Mouse (Mus musculus) testis, adult 2 months (tissue): ENCODE data around the gene Ccdc187.

Experiments used
- CTCF ChIP-seq: fragments of 200-500 bp; IDR thresholded peaks from 2 replicates; pipeline ENCODE4 v1.5.1; 2012; ENCODE audit warnings: low read depth, mild to moderate bottlenecking, inconsistent platforms, low read length, moderate library complexity; ENCODE audit not compliant: control insufficient read depth, insufficient read depth, insufficient replicate concordance
- POLR2A ChIP-seq: fragments of 200-500 bp; IDR thresholded peaks from 2 replicates; pipeline ENCODE4 v1.6.1; 2012; ENCODE audit warnings: low read depth, mild to moderate bottlenecking, inconsistent platforms, low read length, moderate library complexity; ENCODE audit not compliant: control insufficient read depth

DNA sequence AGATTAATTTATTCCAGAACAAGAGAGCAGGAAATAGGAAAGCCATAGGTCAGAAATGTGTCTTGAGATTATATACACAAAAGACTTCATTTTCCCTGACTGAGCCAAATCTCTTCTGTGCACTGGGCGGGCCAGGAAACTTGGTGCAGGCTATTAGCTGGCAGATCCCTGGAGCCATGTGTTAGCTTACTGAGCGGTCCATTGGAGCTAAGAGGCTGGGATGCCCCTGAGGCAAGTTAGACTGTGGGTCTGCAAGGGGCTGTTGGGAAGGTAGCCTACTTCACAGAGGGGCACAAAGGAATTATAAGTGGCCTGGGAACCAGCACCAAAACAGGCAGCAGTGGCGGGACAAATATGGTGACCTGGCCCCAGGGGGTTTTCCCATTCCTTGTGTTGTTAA is 53.5 kb downstream of the Ccdc187 start:
- no peak for TF ChIP-seq POLR2A
- no peak for TF ChIP-seq CTCF
